Mouse (Mus musculus): ENCODE measurements around the gene Csdc2.

DNA sequence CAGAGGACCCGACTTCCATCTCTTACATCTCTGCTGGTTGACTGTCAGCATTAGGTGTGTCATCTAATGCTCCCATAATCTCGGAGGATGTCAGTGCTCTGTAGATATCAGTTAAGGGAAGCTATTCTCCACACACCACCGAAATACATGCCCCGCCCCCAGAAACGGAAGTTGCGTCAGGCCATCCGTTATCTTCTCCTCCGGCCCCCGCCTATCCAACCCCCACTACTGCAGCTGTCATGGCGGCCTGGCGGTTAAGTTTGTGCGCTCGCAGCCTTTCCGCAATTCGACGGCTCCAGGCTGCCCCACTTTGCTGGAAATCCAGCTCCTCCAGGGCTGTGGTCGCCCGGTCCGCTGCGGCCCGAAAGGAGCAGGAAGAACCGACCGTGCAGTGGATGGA lies 43.8 kb downstream of the Csdc2 start, which contains the start of gene 1700029P11Rik:
- TF ChIP-seq EP300 (IDR thresholded peaks at IDR 0.05; ENCODE audit: insufficient read depth, low read depth, low read length) (no peak), CTCF (IDR thresholded peaks at IDR 0.05; ENCODE audit: low read depth, low read length) (no peak), POLR2A (IDR thresholded peaks at IDR 0.05; ENCODE audit: insufficient read depth, low read length) (no peak)
